Mouse (Mus musculus) G1E (cell line): Measurements from ENCODE around the gene Mrln.

Experiments
- CTCF ChIP-seq: IDR thresholded peaks from 2 replicates; pipeline ENCODE4 v1.5.1; 2012; ENCODE audit warnings: low read depth, low read length, inconsistent platforms, mixed read lengths
- GATA1 ChIP-seq: IDR thresholded peaks from 2 replicates; pipeline ENCODE4 v1.6.1; 2012; ENCODE audit warnings: borderline replicate concordance, low read length, inconsistent platforms, mixed read lengths
- GATA2 ChIP-seq: IDR thresholded peaks from 2 replicates; pipeline ENCODE4 v1.6.1; 2012; ENCODE audit warnings: low read depth, low read length, inconsistent platforms, borderline replicate concordance
- TAL1 ChIP-seq: conservative IDR thresholded peaks from 2 replicates; pipeline ENCODE4 v1.6.1; 2012; ENCODE audit warnings: low read depth, low read length, inconsistent platforms, mixed read lengths

DNA sequence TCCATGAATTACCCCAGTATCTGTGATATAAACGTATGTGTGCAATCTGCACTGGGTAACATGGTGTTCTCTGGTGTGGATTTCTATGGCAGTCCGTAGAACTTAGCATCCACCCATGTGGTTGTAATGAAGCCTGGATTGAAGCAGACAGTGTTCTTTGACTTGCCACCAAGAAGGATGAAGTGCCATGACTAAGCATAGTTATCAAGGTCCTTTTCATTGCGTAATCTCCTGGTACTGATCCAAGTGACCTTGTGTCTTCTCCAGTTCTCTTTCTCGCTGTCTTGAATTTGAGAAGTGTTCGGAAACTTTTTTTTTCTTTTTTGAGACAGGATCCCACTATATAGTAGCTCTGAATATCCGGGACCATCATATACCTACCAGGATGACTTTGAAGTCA, 20.1 kb downstream of the Mrln start:
- no peak for TF ChIP-seq CTCF
- TF ChIP-seq GATA1: no peak
- no peak for TF ChIP-seq TAL1
- TF ChIP-seq GATA2: no peak
